Mouse (Mus musculus): ENCODE measurements around the gene Hps1.
"Not testable (repeated sequence)": the region's sequence is repeated elsewhere in the genome, so short reads cannot be mapped to it uniquely, and the experiment has no call there.

Hps1 gene

DNA sequence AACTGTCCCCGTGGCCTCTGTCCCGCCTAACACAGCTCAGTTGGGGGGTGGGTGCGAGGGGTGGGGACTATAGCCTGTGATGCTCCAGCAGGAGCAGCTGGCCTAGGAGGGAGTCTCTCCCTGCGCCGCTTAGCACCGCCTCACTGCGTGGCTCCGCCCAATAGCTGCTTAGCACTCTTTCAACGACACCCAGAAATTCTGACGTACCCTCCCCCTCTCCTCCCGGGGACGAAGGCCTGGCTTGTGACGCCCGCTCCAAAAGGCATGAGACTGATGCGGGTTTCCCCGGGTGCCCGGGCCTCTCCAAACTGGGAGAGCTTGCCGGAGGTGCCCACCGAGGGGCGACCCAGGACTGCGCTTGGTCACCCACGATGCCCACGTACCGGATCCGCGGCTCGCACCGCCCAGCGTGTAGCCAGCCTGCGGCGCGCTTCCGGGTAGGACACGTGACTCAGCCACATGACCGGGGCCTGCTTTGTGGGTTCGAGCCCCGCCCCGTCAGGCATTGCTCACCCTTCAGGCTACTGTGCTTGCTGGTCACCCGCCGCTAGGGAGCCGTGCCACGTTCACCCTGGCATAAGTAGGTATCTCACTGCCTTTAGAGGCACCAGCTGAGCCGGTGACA is at the start of gene Hps1:
TSS of gene Hps1 (minus strand) at position 448 of the 625 bp plus-strand sequence.
- DNase-seq (ENCODE audit: low read depth, low spot score): peak; percentile 94

- DNase-seq (ENCODE audit: low read depth, low spot score): no peak
Measured at GRCm38 (mm10) chr19:42829196-42829595, 49.4 kb upstream of the Hps1 start.

DNA sequence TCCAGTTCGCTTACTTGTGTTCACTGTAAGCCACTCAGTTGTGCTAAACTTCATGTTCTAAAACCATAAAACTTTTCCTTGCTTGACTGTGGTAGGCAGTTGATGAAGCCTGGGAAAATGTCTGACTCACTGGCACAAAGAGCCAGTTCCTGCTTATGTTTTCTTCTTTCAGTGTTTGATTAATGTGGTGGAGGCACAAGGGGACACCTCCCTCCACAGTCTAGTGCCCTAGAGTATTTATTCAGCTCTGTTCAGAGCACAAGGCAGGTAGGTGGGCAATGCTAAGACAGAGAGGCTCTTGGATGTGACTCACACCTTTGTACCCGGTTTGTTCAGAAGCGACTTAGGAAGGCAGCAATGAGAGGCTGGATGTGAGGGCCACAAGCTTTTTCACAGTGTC is 48.1 kb upstream of the Hps1 start:
- DNase-seq (ENCODE audit: low read depth, low spot score): no peak

DNA sequence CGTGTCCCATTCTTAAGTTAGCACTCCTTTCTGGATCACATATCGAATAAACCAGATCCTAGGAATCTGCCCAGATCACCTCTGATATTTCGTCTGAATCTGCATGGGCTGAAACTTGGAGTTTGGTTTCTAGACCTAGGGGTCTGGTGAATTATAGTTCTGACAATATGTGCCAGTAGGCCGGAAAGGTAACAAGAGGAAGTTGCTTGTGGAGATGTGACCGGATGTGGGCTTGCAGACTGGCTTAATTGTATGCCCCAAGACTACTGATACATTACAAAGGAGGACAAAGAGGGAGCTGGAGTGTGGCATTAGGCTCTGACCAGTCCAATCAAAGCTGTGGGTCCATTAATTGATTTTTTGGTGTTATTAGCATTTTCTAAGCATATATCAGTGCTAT is 40.3 kb upstream of the Hps1 start:
- DNase-seq (ENCODE audit: low read depth, low spot score): no peak

DNA sequence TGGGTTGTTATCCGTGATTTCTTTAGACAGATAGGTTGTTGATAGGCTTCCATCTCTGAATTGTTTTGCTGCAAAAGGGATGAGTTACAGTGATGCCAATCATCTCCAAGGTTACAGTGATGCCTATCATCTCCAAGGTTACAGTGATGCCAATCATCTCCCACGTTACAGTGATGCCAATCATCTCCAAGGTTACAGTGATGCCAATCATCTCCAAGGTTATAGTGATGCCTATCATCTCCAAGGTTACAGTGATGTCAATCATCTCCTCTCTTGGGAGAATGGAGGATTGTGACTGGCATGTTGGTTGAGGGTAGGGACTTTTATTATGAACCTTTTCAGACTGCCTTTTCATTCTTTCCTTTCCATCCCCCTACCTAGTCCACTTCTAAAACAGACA is 38.0 kb upstream of the Hps1 start:
- DNase-seq (ENCODE audit: low read depth, low spot score): no peak

- no peak for DNase-seq (ENCODE audit: low read depth, low spot score)
Measured at GRCm38 (mm10) chr19:42816261-42816660, 36.5 kb upstream of the Hps1 start.

DNA sequence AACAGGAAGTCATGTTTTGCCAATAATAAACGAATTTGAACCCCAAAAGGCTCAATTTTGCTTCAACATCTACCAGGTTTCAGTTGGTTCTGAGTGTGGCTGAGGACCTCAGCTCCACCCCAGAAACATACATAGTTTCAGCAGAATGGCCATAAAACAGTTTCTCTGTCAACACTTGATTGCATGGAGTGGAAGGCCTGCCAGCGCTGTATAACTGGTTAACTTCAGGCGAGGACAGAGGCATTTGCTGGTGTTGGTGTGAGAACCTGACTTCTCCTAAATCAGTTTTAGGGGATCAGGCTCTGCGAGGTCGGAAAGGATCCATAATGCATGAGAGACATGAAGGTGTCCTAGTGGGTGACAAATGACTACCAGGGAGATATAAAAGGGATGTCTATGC is 30.4 kb upstream of the Hps1 start:
- no peak for DNase-seq (ENCODE audit: low read depth, low spot score)

- no peak for DNase-seq (ENCODE audit: low read depth, low spot score)
Measured at GRCm38 (mm10) chr19:42809491-42809890, 29.7 kb upstream of the Hps1 start.

GRCm38 (mm10) chr19:42797866-42798265 is 18.1 kb upstream of the Hps1 start:
- DNase-seq (ENCODE audit: low read depth, low spot score): no peak

- no peak for DNase-seq (ENCODE audit: low read depth, low spot score)
Measured at GRCm38 (mm10) chr19:42795801-42796200, 16.0 kb upstream of the Hps1 start.

GRCm38 (mm10) chr19:42794914-42795613 is 15.3 kb upstream of the Hps1 start:
- peak; percentile 85 for DNase-seq (ENCODE audit: low read depth, low spot score)

- DNase-seq (ENCODE audit: low read depth, low spot score): no peak
Measured at GRCm38 (mm10) chr19:42788311-42788710, 8.5 kb upstream of the Hps1 start.

DNA sequence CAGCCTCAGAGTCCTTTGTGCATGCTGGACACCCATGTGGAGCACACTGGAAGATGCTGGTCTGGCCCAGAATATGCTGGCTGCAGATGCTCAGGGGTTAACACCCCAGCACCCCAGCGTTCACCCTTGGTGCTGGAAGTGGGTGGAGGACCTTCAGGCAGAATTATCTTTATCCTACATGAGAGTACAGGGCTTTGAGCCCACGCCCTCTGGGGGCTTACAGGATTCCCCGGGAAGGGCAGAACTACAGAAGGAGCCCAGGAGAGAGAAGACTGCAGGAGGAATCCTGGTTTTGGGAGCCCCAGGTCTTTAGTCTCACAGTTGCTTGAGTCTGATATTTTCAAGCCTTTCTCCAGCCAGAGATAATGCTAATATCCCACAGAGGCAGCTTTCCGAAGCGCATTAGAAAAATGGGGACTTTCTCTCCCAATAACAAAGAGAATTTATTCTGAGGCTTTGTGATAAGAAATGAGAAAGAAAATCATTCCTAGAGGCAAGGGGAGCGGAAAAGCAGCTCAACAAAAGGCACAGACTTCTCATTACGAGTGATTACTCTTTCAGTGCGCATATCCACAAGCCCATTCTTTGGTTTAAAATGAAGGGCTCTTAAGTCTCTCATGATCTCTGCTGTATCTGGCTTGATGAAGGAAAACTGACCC is 5.9 kb upstream of the Hps1 start:
- DNase-seq (ENCODE audit: low read depth, low spot score): no peak

DNA sequence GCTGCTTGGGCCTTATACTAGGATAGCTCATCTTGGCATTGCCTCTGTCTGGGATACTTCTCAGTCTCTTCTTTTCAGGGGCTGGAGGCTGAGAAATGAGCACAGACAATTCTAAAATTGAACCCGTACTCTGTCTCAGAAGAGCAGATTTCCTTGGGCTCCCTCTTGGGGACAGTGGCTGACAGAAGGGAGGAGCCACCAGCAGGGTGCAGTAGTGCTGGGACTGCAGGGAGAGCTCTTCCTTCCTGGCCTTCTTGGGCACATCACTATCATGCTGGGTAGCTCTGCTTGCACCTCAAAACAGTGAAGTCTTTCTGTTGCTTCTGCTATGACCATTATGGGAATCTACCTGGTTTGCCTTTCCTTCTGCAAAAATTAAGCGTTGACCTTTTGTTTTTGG is 5.4 kb upstream of the Hps1 start:
- DNase-seq (ENCODE audit: low read depth, low spot score): peak; percentile 31

DNA sequence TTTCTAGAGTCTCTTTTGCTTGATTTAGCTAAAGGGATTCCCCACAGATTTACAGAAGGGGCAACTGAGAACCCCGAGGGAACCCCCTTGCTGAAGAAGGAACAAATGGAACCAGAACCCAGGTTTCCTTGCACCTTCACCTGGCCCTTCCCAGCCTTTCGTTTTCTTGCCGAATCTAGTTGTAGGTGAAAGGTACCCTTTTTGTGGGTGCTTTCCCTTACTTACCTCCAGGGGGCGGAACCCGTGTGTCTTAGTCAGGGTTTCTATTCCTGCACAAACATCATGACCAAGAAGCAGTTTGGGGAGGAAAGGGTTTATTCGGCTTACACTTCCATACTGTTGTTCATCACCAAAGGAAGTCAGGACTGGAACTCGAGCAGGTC is 369 bp upstream of the Hps1 start:
- not testable (repeated sequence) for DNase-seq (ENCODE audit: low read depth, low spot score)

DNA sequence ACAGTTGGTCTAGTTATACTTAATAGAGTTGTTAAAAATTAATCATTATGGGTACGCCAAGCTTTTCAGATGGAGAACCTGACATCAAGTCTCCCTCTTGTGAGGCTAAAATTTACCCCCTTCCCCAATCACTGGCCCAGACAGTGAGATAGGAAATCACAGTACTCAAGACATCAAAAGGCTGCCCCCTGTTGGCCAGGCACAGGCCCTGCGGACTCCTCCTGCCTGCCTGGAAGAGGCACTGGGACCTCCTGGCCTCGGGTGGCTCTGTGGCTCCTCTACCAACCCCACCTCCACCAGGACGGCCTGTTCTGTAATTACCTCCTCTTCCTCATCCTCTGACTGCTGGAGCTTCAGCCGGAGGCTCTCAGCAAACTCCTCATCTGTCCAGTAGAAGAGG is 2.0 kb downstream of the Hps1 start:
- DNase-seq (ENCODE audit: low read depth, low spot score): peak; percentile 58

GRCm38 (mm10) chr19:42776813-42777212 is 3.0 kb downstream of the Hps1 start:
- peak; percentile 61 for DNase-seq (ENCODE audit: low read depth, low spot score)

DNA sequence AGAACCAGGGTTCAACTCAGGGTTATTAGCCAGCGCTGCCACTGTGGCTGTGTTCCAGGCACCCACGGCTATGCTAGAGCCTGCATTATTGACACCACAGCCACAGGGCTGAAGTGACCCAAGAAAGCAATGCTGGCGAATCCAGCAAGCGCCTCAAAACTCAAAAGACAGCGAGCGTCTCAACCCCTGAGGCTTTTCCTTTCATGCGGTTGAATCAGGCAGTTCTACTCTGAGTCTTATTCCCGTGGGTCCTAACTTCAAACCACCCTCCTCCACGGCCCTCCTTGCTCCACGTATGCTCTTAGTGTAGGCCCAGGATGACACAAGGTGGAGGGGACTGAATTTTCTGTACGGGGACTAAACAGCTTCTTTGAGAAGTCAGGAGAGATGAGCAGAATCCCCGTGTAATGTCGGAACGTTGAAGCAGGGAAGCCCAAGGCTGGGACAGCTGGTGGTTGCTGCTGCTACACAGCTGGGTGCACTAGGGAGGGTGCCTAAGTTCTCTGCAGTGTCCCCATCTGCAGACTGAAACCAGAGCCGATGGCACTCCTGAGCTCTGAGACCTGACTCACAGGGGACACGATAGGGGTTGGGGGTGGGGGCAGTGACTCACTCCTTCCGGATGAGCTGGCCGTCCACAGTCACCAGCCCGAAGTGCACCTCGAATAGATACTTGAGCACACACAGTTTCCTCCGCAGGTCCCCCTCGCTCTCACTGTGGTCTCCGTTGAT is 9.5 kb downstream of the Hps1 start:
- no peak for DNase-seq (ENCODE audit: low read depth, low spot score)

GRCm38 (mm10) chr19:42769648-42770047 is 10.1 kb downstream of the Hps1 start:
- DNase-seq (ENCODE audit: low read depth, low spot score): no peak

DNA sequence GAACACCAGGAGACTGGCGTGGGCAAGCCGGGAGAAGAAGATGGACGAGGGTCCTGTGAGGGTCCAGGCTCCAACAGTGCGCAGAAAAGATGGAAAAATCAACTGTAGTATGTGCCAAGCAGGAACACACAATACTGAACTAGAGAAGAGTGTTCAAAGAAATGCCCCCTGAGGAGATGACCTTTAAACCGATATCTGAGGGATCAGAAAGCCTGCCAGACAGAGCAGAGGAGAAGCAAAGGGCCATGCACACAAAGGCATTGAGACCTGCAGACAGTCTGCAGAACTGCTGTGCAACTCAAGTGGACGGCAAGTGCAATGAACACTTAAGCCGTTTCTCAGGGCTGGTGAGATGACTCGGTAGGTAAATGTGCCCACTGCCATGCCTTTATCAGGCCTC is 12.4 kb downstream of the Hps1 start:
- DNase-seq (ENCODE audit: low read depth, low spot score): no peak

- no peak for DNase-seq (ENCODE audit: low read depth, low spot score)
Measured at GRCm38 (mm10) chr19:42764398-42764797, 15.4 kb downstream of the Hps1 start.

DNA sequence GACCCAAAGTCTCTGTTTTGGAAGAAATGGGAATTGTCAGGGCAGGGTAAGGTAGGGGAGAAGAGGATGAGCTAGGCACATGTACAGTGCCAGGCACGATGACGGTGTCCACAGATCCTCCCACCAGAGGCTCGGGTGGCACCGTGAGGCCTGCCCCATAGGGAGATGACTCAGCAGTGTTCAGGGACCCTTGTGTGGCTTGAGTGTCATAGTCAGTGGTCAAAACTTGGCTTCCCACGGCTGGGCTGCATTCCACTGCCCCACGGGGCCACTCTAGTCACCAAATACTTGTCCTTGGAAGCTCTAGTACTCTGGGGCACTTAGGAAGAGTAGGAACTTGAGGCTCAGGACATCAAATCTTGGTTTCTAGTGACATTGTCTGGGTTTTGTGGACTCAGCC is 23.1 kb downstream of the Hps1 start:
- no peak for DNase-seq (ENCODE audit: low read depth, low spot score)
